Mouse (Mus musculus) megakaryocyte-erythroid progenitor cell, adult 5-6 weeks (primary cell): ENCODE measurements around the gene Lhx8. TPM values are rescaled to one million over a fixed set of nuclear protein-coding genes. Genes with fewer than 3 reads are reported as not detected.
A peak's percentile ranks its signal among the peaks of the same experiment; 100 is the strongest.

Experiments
- ATAC-seq: replicated peaks from 2 replicates; pipeline ENCODE4 v1.8.0; 2016; ENCODE audit warnings: mild to moderate bottlenecking, inconsistent platforms; ENCODE audit not compliant: severe bottlenecking, poor library complexity, low FRiP score, low TSS enrichment
- total RNA-seq, 2 experiments: library from RNA; stranded (forward) in 1 of 2; stranded (reverse) in 1 of 2; fragments of 200-1000, 215-1000 nt in 1 of 2; fragments of >200 nt in 1 of 2; fragmentation: Nextera tagmentation in 1 of 2; gene quantifications; 2 replicates each; pipeline ENCODE4 v1.2.3; 2014 to 2017

The Lhx8 gene
- total RNA-seq, 2 experiments from 2014 or later: not detected

DNA sequence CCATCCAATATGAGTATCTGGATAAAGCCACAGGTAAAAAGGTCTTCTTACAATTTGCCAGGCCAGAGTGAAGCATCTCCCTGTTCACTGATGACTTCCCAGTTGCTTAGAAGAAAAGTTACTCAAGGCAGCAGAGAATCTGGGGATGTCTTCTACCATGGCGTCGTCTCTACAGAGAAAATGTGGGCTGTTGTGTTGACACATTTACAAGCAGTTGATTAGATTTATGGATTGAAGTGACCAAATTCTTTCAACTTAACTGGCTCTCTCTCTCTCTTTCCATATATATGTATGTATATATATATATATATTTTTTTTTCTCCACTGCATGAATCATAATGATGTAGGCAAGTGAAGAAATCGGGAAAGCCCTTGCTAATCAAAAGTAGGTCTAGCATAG, 55.8 kb downstream of the Lhx8 start:
- ATAC-seq: no peak

DNA sequence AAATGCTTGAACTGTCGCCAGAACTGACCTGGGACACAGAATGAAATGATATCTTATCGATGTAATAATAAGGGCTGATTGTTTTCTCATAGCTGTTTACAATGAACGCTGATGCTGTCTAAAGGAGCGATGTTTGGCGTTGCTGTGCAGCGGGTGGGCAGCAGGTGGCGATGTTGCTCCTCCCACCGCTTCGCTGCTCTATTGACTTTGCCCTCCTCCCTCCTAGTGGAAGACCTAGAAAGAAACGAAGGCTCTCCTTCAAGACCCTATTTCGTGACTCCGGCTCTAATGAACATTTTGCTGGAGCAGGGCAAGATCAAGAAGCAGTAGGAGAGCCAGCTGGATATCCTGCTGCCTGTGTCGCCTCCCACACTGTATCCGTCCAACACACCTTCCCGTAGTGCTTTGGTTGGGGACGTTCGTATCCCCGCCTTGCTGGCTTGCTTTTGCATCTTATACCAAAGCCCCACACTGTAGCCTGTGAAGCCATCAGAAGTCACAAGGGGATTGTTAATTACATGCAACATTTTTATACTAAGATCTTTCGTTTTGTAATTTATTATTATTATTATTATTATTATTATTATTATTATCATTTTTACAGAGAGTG, 60.6 kb downstream of the Lhx8 start:
- ATAC-seq: peak; percentile 99

DNA sequence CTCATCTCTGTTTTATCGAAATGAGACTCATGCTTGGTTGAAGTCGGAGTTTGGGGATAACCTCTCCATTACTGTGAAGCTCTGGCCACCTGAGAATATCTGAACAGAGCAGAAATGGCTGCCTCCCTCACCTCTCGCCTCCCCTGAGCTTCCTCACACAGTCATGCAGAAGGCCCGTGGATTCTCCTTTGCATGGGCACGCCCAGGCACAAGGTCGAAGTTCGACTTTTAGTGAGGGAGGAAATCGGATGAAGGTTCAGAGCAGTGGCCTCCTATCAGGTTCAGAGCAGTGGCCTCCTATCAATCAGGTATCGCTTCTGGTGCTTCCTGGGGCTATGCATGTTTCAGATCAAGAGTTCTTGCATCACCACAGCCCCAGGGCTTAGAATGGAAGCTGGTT, 62.1 kb downstream of the Lhx8 start:
- no peak for ATAC-seq

DNA sequence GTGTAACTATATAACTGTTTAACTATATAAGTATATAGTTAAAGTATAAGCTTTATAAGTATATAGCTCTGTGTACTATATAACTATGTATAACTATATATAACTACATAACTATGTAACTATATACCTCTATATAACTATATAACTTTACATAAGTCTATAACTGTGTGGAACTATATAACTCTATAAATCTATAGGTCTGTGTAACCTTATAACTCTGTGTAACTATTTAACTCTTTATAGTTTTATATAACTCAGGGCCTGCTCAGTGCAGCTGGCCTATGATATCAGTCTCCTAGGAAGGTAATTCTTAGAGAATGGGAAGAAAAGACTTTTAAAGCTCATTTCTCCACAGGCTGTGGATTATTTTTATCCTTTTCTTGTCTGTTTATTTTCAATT, 73.1 kb downstream of the Lhx8 start:
- no peak for ATAC-seq
